Mouse (Mus musculus) brown adipose tissue, adult 24 weeks (tissue): Measurements from ENCODE around the gene Selp. TPM values are rescaled to one million over a fixed set of nuclear protein-coding genes. Genes with fewer than 3 reads are reported as not detected.

ENCODE experiments used
- H3K27ac ChIP-seq: fragments of 200-500 bp; replicated peaks from 2 replicates; pipeline ENCODE4 v1.5.1; 2012; ENCODE audit warnings: low read depth, mild to moderate bottlenecking, low read length
- H3K4me1 ChIP-seq: fragments of 200-500 bp; 2 replicates; pipeline ENCODE4 v1.6.1; 2012; ENCODE audit warnings: low read length, mixed read lengths; ENCODE audit not compliant: control insufficient read depth, insufficient read depth, insufficient read length
- H3K4me3 ChIP-seq: fragments of 200-500 bp; 2 replicates; pipeline ENCODE4 v1.5.1; 2012; ENCODE audit warnings: low read depth, mild to moderate bottlenecking, low read length, moderate library complexity; ENCODE audit not compliant: insufficient read depth
- polyA plus RNA-seq: library from polyadenylated mRNA; stranded (reverse); fragments of >200 nt; gene quantifications from 2 replicates; pipeline ENCODE4 v1.2.4, GENCODE M21; 2012; ENCODE audit not compliant: missing spikeins, insufficient read depth, insufficient read length

Gene Selp
- polyA plus RNA-seq, 1 experiment: 1.7 TPM

DNA sequence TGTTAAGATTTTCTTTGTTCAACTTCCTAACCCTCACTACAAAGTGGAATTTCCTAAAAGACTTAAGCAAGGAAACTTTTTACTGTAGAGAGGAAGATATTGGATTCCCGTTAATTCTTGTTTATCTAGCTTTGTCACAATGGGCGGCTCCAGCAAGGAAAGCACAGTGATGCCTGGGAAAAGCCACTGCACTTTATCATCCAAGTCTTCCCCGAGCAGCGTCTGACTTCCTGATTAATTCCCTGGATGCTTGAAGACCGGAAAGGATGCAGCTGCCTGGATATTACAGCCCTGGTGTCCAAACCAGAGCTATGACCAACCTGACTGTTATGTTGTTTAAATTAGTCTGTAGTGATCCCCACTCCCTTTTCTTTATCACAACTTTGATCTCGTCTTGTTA lies 18.3 kb upstream of the Selp start:
- H3K27ac ChIP-seq: no peak overlapping the region
- no peak overlapping the region for H3K4me3 ChIP-seq
- H3K4me1 ChIP-seq: no peaks in the 10 kb centered on the region

DNA sequence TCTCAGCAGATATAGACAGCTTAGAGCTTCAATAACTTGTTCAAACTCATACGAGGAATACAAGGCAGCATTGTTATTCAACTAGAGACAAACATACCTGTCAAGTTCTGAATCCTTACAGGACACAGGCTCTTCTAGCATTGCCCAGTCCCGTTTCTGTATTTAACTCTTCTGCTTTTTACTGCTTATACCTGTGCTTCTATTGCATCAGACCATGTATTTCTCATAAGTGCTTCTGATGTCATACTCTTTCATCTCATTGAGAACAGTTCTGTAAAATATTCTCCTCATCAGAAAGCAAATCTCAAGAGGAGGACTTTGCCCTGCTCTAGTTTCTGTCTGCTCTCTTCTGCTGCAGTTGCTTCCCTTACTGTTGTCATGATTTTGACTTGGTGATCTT lies 17.2 kb upstream of the Selp start:
- no peaks in the 10 kb centered on the region for H3K4me1 ChIP-seq
- H3K4me3 ChIP-seq: no peak overlapping the region
- H3K27ac ChIP-seq: no peak overlapping the region

DNA sequence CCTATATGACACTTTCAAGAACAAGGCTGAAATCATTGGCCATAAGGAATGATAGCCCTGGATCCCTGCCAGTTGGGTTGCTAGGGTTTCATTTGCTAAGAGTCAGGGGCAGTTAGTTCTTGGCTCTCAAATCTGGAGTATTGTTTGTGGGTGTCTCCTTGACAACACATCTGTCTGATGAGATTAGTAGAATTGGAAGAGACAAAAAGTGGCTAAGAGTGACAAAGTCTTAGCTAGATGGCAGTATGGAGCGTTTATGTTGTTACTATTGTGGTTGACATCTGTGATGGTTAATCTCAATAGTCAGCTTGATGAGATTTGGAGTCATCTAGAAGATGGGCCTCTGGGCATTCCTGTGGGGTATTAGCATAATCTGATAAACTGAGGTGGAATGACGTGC lies 16.7 kb upstream of the Selp start:
- Histone ChIP-seq H3K4me3 (no peak overlapping the region), H3K4me1 (no peaks in the 10 kb centered on the region), H3K27ac (no peak overlapping the region)

DNA sequence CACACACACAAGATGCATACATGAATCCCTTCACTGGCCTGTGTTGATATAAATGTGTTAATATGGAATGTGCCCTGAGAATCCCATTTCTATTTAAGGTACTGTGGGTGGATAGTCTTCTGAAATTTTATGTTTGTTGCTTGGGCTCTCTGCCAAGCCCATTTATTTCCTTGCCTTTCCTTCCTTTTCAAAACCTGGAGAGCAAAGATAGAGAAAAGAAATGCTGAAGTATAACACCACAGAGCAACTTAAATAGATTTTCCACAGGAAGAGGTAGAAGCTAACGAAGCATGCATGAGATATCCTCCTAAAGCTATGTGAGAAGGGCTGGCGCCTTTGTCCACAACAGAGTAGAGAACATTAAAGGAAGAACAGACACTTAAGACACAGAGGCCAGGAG lies 5.3 kb upstream of the Selp start:
- H3K4me1 ChIP-seq: no peaks in the 10 kb centered on the region
- no peak overlapping the region for H3K27ac ChIP-seq
- H3K4me3 ChIP-seq: no peak overlapping the region

DNA sequence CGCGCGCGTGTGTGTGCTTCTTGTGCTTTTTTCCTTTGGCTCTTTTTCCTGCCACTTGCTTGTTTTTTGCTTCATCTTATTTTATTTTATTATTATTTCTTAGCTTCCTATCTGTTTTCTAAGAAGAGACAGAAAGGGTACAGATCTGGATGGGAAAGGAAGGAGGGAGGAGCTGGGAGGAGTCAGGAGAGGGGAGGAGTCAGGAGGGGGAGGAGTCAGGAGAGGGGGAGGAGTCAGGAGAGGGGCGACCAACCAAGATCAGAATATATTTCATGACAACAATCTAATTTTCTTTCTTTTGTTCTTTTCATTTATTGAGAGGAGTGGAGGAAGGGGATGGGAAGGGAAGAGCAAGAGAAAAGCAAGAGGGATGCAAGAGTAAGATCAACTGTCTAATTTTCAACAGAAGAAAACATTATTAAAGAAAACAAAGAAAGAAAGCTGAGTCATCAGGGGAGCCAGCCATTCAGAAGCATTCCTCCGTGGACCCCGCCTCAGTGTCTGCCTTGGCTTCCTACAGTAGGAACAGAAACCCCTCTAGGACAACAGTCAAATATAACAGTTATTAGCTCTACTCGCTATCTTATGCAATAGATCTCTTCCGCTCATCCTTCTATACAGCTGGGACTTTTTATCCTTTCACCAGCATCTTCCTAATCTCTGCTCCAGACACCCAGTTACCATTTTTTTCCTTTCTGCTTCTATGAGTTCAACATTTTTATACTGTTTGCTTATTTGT lies 4.3 kb upstream of the Selp start:
- Histone ChIP-seq H3K27ac (no peak overlapping the region), H3K4me3 (no peak overlapping the region), H3K4me1 (no peaks in the 10 kb centered on the region)

DNA sequence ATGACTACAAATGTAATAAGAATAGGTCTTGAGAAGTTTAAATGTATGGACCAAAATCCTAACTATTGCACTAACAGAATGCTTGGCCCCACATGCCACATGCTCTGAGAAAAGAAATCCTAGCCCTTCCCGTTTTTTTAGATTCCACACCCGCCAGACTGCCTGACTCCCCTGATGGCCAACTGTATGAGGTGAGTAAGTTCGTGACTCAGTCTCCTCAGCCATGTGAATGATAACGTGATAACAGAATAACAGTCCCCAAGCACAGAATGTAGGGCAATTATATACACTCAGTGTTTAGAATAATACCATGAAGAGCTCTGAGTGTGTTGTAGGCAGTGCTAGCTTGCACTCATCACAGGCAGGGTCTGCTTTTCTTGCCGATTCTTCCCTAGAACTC lies 784 bp upstream of the Selp start:
- no peaks in the 10 kb centered on the region for H3K4me1 ChIP-seq
- no peak overlapping the region for H3K4me3 ChIP-seq
- no peak overlapping the region for H3K27ac ChIP-seq

DNA sequence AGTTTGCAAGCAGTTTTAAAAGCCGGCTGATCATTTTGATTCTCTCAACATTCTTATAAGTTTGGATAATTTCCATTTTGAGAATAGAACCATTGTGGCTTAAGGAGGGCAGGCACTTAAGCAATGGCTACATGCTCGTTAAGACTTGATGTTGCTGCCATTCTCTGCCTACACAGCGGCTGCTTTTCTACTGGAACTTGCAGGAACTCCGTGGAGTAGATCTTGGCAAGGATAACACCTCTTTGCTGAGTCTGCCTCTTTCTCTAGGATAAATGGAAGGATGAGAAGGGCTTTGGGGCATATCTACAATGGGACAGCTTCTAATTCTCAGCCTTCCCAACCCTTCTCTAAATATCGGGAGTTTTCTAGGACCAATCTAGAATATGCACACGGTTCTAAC lies 583 bp downstream of the Selp start:
- Histone ChIP-seq H3K4me3 (no peak overlapping the region), H3K4me1 (no peaks in the 10 kb centered on the region), H3K27ac (no peak overlapping the region; the same call in 1 of the 2 replicates)

DNA sequence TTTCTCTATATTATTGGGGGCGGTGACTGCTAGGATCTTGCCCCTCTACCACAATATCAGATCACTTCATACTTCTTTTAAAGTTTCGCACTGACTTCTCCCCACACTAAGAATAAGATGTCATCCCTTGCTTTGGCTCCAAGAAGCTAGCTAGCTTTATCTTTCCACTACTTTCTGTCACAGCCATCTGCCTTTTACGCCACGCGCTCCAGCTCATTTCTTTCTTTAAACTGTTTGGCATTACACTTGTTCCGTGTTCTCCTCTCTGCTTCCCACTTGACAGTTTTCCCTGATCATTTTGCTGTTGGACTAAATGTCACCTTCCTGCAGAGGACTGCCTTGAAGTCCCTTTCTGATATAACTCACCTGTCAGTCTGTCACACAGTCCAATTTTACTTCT lies 2.8 kb downstream of the Selp start:
- no peak overlapping the region for H3K4me3 ChIP-seq
- H3K4me1 ChIP-seq: no peaks in the 10 kb centered on the region
- no peak overlapping the region for H3K27ac ChIP-seq

DNA sequence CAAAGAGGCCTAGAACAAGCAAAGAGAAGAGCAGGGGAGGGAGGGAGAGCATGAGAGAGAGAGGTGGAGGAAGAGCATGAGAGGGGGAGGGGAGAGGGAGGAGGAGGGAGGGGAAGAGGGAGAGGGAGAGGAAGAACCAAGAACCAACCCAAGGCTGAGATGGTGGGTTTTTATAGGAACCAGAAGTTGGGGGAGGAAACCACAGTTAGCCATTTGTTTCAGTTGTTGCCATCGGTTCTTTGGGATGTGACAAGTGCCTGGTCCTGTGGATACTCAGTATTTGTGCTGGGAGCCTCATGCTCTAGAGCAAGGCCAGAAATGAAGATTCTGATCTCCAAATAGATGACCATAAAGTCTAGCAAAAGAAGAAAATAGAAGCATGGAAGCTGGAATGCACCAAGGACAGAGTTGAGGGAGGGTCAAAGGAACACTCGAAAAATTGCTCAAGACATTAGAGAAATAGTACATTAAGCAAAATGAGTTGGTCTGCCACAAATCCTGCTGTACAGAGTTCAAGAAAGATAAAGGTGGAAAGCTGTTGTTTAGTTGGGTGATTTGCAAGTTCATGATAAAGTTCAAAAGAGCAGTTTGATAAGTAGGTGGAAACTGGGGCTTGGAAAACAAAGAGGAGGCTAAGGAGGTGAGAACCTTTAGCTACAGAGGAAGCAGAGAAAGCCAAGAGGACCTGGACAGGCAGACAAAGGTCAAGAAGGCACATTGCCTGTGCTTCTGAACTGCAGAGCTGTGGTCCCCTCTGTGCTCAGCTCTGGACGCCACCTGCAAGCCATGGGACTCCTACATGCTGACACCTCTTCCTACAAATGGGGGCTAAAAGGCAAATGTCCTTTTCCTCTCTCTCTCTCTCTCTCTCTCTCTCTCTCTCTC lies 5.1 kb downstream of the Selp start:
- no peak overlapping the region for H3K4me3 ChIP-seq
- no peaks in the 10 kb centered on the region for H3K4me1 ChIP-seq
- no peak overlapping the region for H3K27ac ChIP-seq

DNA sequence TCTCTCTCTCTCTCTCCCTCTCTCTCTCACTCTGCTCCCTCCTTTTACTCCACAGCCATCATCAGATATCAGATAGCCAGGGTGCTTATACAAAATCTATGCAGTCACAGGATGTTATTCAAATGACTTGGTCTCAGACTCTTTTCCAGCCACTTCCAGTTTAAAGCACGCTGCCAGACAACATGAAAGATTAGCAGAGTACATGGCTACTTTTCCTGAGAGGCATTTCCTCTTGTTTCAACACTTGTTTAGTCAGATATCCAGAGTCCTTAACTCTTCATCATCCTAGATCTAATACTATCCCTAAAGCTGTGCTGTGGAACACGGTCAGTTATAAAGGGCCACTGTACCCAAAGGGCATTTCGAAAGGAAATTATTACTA lies 5.7 kb downstream of the Selp start:
- Histone ChIP-seq H3K4me3 (no peak overlapping the region), H3K4me1 (no peaks in the 10 kb centered on the region), H3K27ac (no peak overlapping the region)

DNA sequence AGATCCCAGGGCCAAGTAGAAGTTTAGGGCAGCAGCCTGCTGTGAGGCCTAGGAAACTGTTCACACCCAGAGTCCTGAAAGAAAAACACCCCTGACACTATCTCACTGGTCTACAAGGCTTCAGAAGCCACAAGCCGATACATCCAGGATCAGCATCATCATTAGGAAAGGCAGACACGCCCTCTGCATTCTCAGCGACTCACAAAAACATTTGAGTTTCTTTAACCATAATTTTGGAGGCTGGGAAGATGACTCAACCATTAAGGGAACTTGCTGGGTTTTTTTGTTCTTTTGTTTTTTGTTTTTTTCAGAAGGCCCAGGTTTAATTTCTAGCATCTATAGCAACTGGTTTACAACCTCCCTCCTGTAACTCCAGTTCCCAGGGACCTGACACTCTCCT lies 8.8 kb downstream of the Selp start:
- Histone ChIP-seq H3K27ac (no peak overlapping the region), H3K4me1 (no peaks in the 10 kb centered on the region), H3K4me3 (no peak overlapping the region)

DNA sequence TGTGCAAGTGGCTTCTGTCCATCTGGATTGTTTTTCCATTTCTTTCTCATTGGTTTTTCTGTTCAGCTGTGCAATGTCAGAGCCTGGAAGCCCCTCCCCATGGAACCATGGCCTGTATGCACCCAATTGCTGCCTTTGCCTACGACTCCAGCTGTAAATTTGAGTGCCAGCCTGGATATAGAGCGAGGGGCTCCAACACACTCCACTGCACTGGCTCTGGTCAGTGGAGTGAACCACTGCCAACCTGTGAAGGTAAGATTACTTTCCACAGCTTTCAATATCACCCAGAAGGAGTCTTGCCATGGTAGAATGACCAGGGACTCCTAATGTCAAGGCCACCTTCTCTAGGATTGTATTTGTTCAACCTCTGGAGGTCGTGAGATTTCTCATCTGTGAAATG lies 14.9 kb downstream of the Selp start:
- no peaks in the 10 kb centered on the region for H3K4me1 ChIP-seq
- H3K27ac ChIP-seq: no peak overlapping the region
- H3K4me3 ChIP-seq: no peak overlapping the region

DNA sequence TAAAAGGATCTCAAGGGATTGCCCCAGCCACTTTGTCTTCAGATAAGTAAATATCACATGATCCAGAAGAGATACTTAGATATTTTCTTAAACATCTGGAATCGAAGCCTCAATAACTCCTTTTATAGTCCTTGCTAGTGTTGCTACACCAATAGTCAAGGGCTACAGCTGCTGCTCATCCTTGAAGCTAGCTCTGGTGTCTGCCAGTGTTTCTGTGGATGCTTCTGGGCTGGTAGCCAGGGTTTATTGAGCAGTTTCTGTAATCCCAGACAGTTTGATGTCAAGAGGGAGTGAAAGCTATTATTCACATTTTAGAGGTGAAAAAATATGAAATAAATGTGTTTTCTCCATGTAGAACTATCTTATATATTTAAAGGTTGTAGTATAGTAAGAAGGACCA lies 17.5 kb downstream of the Selp start:
- Histone ChIP-seq H3K27ac (no peak overlapping the region), H3K4me1 (no peaks in the 10 kb centered on the region), H3K4me3 (no peak overlapping the region)

DNA sequence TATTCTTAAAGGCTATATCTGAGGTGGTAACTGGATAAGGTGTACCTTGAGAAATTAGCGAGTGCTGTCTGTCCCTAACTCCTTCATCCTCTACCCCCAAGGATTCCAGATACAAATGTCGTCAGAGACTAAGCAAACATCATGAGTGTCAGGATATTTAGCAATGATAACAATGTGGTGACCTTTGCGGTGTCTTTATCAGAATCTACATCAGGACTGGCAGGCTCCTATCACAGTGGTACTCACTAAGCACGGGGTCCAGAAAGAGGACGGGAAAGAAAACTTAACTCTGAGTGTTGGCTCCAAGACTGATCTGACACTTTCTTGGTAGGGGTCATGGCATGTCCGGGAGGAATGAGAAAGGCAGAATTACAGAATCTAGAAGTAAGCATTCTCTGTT lies 19.0 kb downstream of the Selp start:
- Histone ChIP-seq H3K4me1 (no peaks in the 10 kb centered on the region), H3K27ac (no peak overlapping the region), H3K4me3 (no peak overlapping the region)

DNA sequence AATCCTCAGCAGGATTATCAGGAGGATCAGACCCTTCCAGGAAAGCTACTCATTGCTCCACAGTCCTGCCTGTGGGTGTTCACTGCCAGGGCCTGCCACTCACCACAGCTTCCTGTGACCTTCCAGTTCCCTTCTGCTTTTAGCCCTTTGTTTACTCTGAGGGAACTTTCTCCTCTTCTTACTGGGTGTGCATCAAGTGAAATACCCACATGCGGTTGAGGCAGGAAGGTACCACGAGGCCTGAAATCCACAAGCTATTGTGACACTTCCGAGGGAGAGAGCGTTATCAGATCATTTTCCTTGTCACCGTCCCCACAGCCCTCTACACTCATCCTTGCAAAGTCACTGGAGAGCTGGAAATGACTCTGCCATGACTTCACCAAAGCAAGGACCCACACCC lies 20.3 kb downstream of the Selp start:
- no peak overlapping the region for H3K27ac ChIP-seq

DNA sequence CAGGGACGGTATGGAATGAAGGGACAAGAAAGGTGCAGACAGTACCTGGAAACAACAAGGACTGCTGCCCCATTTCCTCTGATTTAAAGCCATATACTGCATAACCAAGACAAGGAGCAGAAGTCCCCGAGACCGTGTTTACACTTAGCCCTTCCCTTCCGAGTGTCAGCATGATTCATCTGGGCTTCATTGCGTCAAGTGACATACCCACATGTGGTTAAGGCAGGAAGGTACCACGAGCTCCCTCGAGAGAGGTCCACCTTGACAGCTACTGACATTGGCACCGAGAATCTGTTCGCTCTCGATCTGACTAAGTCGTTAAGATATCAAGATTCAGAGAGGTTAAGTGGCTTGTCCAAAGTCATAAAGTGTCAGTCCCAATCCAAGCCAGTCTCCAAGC lies 20.9 kb downstream of the Selp start:
- Histone ChIP-seq H3K4me3 (no peak overlapping the region), H3K4me1 (no peaks in the 10 kb centered on the region), H3K27ac (no peak overlapping the region)

More for the DNA sequence above, 20.3 kb downstream of the Selp start:
- Histone ChIP-seq H3K4me1 (no peaks in the 10 kb centered on the region), H3K4me3 (no peak overlapping the region)
